Mouse (Mus musculus): ENCODE measurements around the gene Icam4. TPM values are rescaled to one million over a fixed set of nuclear protein-coding genes. Genes with fewer than 3 reads are reported as not detected.
"Not testable (repeated sequence)": the region's sequence is repeated elsewhere in the genome, so short reads cannot be mapped to it uniquely, and the experiment has no call there.

Gene Icam4
- polyA plus RNA-seq, 1 experiment = 1.2 TPM

DNA sequence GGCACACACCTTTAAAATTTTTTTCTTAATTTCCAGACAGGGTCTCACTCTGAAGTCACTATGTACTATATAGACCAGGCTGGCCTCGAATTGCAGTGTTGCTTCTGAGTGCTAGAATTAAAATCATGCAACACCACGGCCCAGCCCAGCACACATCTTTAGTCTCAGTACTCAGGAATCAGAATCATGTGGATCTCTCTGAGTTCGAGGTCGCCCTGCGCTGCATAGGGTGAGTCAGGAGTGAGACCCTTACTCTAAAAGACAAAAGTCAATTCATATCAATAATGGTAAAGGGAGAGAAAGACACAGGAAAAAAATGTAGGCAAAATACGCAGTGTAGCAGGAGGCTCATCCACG, 26.9 kb upstream of the Icam4 start:
- 8% methylated on average over 7 of the region's 7 CpGs for WGBS
- no peak for DNase-seq
- Histone ChIP-seq H3K27ac (ENCODE audit: insufficient read depth, low read depth, low read length) (peak overlapping the region; percentile 22; the same call in 1 of the 2 replicates), H3K4me3 (ENCODE audit: insufficient read depth, low read depth, low read length) (peak overlapping the region; percentile 54), H3K27me3 (replicated peaks; ENCODE audit: control insufficient read depth, insufficient read depth, low read length) (no peaks in the 10 kb centered on the region), H3K4me1 (ENCODE audit: control insufficient read depth, insufficient read depth, low read length) (no peaks in the 10 kb centered on the region; the same call in 1 of the 2 replicates), H3K36me3 (ENCODE audit: control insufficient read depth, insufficient read depth, low read length) (no peaks in the 10 kb centered on the region; the same call in 1 of the 2 replicates)
- no peak for TF ChIP-seq CTCF (conservative IDR thresholded peaks at IDR 0.05; ENCODE audit: insufficient read depth, insufficient read length, low read depth, low read length)
- TF ChIP-seq POLR2A (IDR thresholded peaks at IDR 0.05; ENCODE audit: low read depth, low read length) = no peak

GRCm38 (mm10) chr9:21002627-21003551, 26.3 kb upstream of the Icam4 start, which contains the start of gene Mrpl4:
Mrpl4 (plus strand) TSS chr9:21002738.
- H3K4me1 ChIP-seq (ENCODE audit: control insufficient read depth, insufficient read depth, low read length) = no peaks in the 10 kb centered on the region; the same call in 1 of the 2 replicates

DNA sequence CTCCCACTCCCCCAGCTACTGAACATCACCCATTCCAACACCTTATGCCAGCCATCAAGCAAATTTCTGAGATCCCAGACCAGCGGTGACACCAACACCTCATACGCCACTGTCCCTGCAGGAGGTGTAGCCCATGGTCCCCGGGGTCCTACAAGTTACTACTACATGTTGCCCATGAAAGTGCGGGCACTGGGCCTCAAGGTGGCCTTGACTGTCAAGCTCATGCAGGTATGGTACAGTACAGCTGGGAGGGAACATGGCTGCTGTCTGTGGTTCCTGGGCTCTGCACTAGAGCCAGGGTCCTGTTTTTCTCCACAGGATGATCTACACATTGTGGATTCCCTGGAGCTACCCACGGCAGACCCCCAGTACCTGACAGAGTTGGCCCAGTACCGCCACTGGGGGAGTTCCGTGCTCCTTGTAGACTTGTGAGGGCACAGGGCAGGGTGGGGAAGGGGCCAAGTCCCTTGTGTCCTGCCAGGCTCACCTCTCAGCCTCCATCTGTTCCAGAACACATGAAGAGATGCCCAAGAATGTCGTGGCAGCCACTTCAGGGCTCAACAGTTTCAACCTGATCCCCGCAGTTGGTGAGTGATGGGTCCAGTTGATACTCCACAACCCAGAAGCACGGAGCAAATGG, 21.7 kb upstream of the Icam4 start:
- TF ChIP-seq CTCF (conservative IDR thresholded peaks at IDR 0.05; ENCODE audit: insufficient read depth, insufficient read length, low read depth, low read length) = no peak
- TF ChIP-seq POLR2A (IDR thresholded peaks at IDR 0.05; ENCODE audit: low read depth, low read length) = no peak
- H3K4me1 ChIP-seq (ENCODE audit: control insufficient read depth, insufficient read depth, low read length) = no peaks in the 10 kb centered on the region; the same call in 1 of the 2 replicates
- H3K4me3 ChIP-seq (ENCODE audit: insufficient read depth, low read depth, low read length) = no peak overlapping the region
- H3K36me3 ChIP-seq (ENCODE audit: control insufficient read depth, insufficient read depth, low read length) = no peaks in the 10 kb centered on the region; the same call in 1 of the 2 replicates
- 90% methylated on average over 10 of the region's 10 CpGs for WGBS
- no peak for DNase-seq
- H3K27me3 ChIP-seq (replicated peaks; ENCODE audit: control insufficient read depth, insufficient read depth, low read length) = no peaks in the 10 kb centered on the region
- H3K27ac ChIP-seq (ENCODE audit: insufficient read depth, low read depth, low read length) = no peak overlapping the region

More at GRCm38 (mm10) chr9:21002627-21003551, 26.3 kb upstream of the Icam4 start, which contains the start of gene Mrpl4:
- peak; percentile 64 for TF ChIP-seq POLR2A (IDR thresholded peaks at IDR 0.05; ENCODE audit: low read depth, low read length)
- no peak for TF ChIP-seq CTCF (conservative IDR thresholded peaks at IDR 0.05; ENCODE audit: insufficient read depth, insufficient read length, low read depth, low read length)
- Histone ChIP-seq H3K27ac (ENCODE audit: insufficient read depth, low read depth, low read length) (peak within 1 kb of the TSS; percentile 22), H3K4me3 (ENCODE audit: insufficient read depth, low read depth, low read length) (peak within 1 kb of the TSS; percentile 54), H3K27me3 (replicated peaks; ENCODE audit: control insufficient read depth, insufficient read depth, low read length) (no peaks in the 10 kb centered on the region), H3K36me3 (ENCODE audit: control insufficient read depth, insufficient read depth, low read length) (no peaks in the 10 kb centered on the region; the same call in 1 of the 2 replicates)
- DNase-seq = peak; percentile 91
- under 1% methylated on average over 72 of the region's 72 CpGs for WGBS

DNA sequence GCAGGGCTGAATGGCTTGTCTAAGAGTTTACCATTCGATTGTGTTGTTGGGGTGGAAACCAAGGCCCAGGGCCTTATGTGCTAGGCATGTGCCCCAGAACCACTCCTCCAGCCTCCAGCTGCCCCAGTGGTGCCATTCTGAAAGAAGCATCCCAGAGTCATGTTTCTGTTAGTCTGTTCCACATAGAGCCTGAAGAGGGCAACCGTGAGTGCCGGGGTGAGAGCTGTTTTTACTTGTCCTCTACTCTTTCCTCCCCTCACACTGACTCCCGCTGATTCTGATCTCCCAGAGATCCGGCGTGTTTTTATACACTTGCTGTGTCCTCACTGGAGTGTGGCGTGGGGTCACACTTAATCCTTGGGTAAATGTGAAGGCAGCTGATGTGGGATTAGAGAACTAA, 21.2 kb upstream of the Icam4 start:
- WGBS = 81% methylated on average over 7 of the region's 7 CpGs
- no peaks in the 10 kb centered on the region for H3K27me3 ChIP-seq (replicated peaks; ENCODE audit: control insufficient read depth, insufficient read depth, low read length)
- no peak overlapping the region for H3K4me3 ChIP-seq (ENCODE audit: insufficient read depth, low read depth, low read length)
- DNase-seq = no peak
- no peaks in the 10 kb centered on the region; the same call in 1 of the 2 replicates for H3K36me3 ChIP-seq (ENCODE audit: control insufficient read depth, insufficient read depth, low read length)
- no peak overlapping the region for H3K27ac ChIP-seq (ENCODE audit: insufficient read depth, low read depth, low read length)
- TF ChIP-seq CTCF (conservative IDR thresholded peaks at IDR 0.05; ENCODE audit: insufficient read depth, insufficient read length, low read depth, low read length) (0 out of 2 replicates have a peak, but pooled peaks have one; percentile 26), POLR2A (IDR thresholded peaks at IDR 0.05; ENCODE audit: low read depth, low read length) (no peak)
- H3K4me1 ChIP-seq (ENCODE audit: control insufficient read depth, insufficient read depth, low read length) = no peaks in the 10 kb centered on the region; the same call in 1 of the 2 replicates

DNA sequence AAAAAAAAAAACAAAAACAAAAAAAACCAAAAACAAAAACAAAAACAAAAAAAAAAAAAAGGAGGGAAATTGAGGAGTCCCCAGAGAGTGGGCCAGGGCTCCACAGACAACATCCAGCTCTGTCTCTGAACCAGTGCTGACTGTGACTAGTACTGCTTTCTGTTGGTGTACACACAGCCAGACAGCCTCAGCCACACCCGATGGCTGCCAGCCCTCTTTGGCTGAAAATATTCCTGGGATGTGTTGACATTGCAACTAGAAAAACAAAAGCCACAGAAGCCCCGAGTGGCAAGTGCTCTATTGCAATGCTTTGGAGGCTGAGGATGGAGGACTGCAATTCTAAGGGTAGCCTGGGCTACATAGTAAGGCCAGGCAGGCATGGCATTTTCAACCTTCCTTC, 18.8 kb upstream of the Icam4 start:
- H3K4me3 ChIP-seq (ENCODE audit: insufficient read depth, low read depth, low read length) = no peak overlapping the region
- no peak for DNase-seq
- no peaks in the 10 kb centered on the region for H3K27me3 ChIP-seq (replicated peaks; ENCODE audit: control insufficient read depth, insufficient read depth, low read length)
- TF ChIP-seq POLR2A (IDR thresholded peaks at IDR 0.05; ENCODE audit: low read depth, low read length) = no peak
- TF ChIP-seq CTCF (conservative IDR thresholded peaks at IDR 0.05; ENCODE audit: insufficient read depth, insufficient read length, low read depth, low read length) = no peak
- H3K27ac ChIP-seq (ENCODE audit: insufficient read depth, low read depth, low read length) = no peak overlapping the region
- WGBS = 45% methylated on average over 2 of the region's 2 CpGs
- H3K4me1 ChIP-seq (ENCODE audit: control insufficient read depth, insufficient read depth, low read length) = no peaks in the 10 kb centered on the region
- no peaks in the 10 kb centered on the region for H3K36me3 ChIP-seq (ENCODE audit: control insufficient read depth, insufficient read depth, low read length)

- DNase-seq; H3K27ac ChIP-seq (ENCODE audit: insufficient read depth, low read depth, low read length); H3K4me3 ChIP-seq (ENCODE audit: insufficient read depth, low read depth, low read length); H3K27me3 ChIP-seq (replicated peaks; ENCODE audit: control insufficient read depth, insufficient read depth, low read length); H3K4me1 ChIP-seq (ENCODE audit: control insufficient read depth, insufficient read depth, low read length); H3K36me3 ChIP-seq (ENCODE audit: control insufficient read depth, insufficient read depth, low read length): not testable (repeated sequence)
- 70% methylated on average over 9 of the region's 9 CpGs for WGBS
Observed at GRCm38 (mm10) chr9:21010939-21011541, 18.1 kb upstream of the Icam4 start.

Data from kidney, adult 2 months (tissue).